Mouse (Mus musculus) forebrain, postnatal 0 days (tissue): ENCODE data around the gene Gtf2h1. TPM values are rescaled to one million over a fixed set of nuclear protein-coding genes. Genes with fewer than 3 reads are reported as not detected.
A peak's percentile ranks its signal among the peaks of the same experiment; 100 is the strongest.

ENCODE experiments used
- ATAC-seq: fragments of 200-750 bp; cut with Nextera tagmentation; 2 replicates; pipeline ENCODE4 v1.8.0; 2017; ENCODE audit warnings: mild to moderate bottlenecking, moderate library complexity
- DNase-seq: peaks from one replicate; pipeline ENCODE4 v3.0.0-alpha.2; 2015
- H3K27ac ChIP-seq: fragments of 300-500 bp; sonication (generic); 2 replicates; pipeline ENCODE4 v1.5.1; 2014; ENCODE audit warnings: low read depth, mild to moderate bottlenecking, antibody characterized with exemption, low read length, moderate library complexity, mixed read lengths
- H3K27me3 ChIP-seq: fragments of 300-500 bp; sonication (generic); 2 replicates; pipeline ENCODE4 v1.6.1; 2014; ENCODE audit warnings: mild to moderate bottlenecking, low read length, mixed read lengths; ENCODE audit not compliant: insufficient read depth
- H3K36me3 ChIP-seq: fragments of 300-500 bp; sonication (generic); 2 replicates; pipeline ENCODE4 v1.6.1; 2014; ENCODE audit warnings: mild to moderate bottlenecking, moderate library complexity; ENCODE audit not compliant: insufficient read depth
- H3K4me1 ChIP-seq: fragments of 300-500 bp; sonication (generic); 2 replicates; pipeline ENCODE4 v1.6.1; 2014; ENCODE audit warnings: antibody characterized with exemption; ENCODE audit not compliant: insufficient read depth
- H3K4me2 ChIP-seq: fragments of 300-500 bp; sonication (generic); 2 replicates; pipeline ENCODE4 v1.6.1; 2014; ENCODE audit warnings: low read depth, mild to moderate bottlenecking, moderate library complexity
- H3K4me3 ChIP-seq: fragments of 300-500 bp; sonication (generic); 2 replicates; pipeline ENCODE4 v1.5.1; 2014; ENCODE audit warnings: low read depth, low read length, mixed read lengths
- H3K9ac ChIP-seq: fragments of 300-500 bp; sonication (generic); 2 replicates; pipeline ENCODE4 v1.6.1; 2014; ENCODE audit warnings: mild to moderate bottlenecking
- H3K9me3 ChIP-seq: fragments of 300-500 bp; sonication (generic); 2 replicates; pipeline ENCODE4 v1.6.1; 2016; ENCODE audit warnings: low read length
- CTCF ChIP-seq: sonication (generic); IDR thresholded peaks from 2 replicates; pipeline ENCODE4 v1.5.1; 2016; ENCODE audit warnings: antibody characterized with exemption, control low read depth, low read depth
- WGBS: fragments of 180-500 bp; shearing (Covaris S2); extraction: QIAGEN DNeasy Blood & Tissue Kit; methylation state at CpG from one replicate; pipeline ENCODE4 v1.1.7; 2014; 5-methylcytosine and 5-hydroxymethylcytosine counted together
- polyA plus RNA-seq: library from polyadenylated mRNA; unstranded; fragments of >200 nt; fragmentation: Nextera tagmentation; extraction: Ambion mirVana; gene quantifications from 2 replicates; pipeline ENCODE4 v1.2.1, GENCODE M21; 2015
- total RNA-seq: library from RNA; depleted of rRNA; stranded (reverse); fragments of >200 nt; gene quantifications from 2 replicates; pipeline ENCODE4 v1.2.3, GENCODE M21; 2014

Gtf2h1 gene
- total and polyA plus RNA-seq, 2 experiments from 2014 or later: 42.1 to 60.1 TPM

GRCm38 (mm10) chr7:46840787-46841525 lies 45.1 kb downstream of the Gtf2h1 start, which contains the start of gene Ldha:
Ldha (plus strand) TSS chr7:46841475.
- Histone ChIP-seq H3K9ac (no peak within 1 kb of the TSS), H3K9me3 (no peaks in the 10 kb centered on the region), H3K27ac (no peak within 1 kb of the TSS), H3K4me2 (no peak within 1 kb of the TSS), H3K4me1 (peaks cover 16% of the 10 kb centered on the region), H3K4me3 (no peak within 1 kb of the TSS), H3K27me3 (no peaks in the 10 kb centered on the region), H3K36me3 (no peaks in the 10 kb centered on the region)
- WGBS: 32% methylated on average over 6 of the region's 6 CpGs
- ATAC-seq (no peak), DNase-seq (no peak)
- no peak for TF ChIP-seq CTCF

GRCm38 (mm10) chr7:46842278-46842677 lies 46.4 kb downstream of the Gtf2h1 start:
- Histone ChIP-seq H3K4me1 (peaks cover 20% of the 10 kb centered on the region), H3K27ac (no peak overlapping the region), H3K36me3 (no peaks in the 10 kb centered on the region), H3K4me3 (no peak overlapping the region), H3K9me3 (no peaks in the 10 kb centered on the region), H3K9ac (no peak overlapping the region), H3K27me3 (no peaks in the 10 kb centered on the region), H3K4me2 (no peak overlapping the region)
- DNase-seq (no peak), ATAC-seq (no peak)
- WGBS: 38% methylated on average over 5 of the region's 5 CpGs
- no peak for TF ChIP-seq CTCF

- no peak overlapping the region for H3K27ac ChIP-seq
- no peak overlapping the region for H3K4me2 ChIP-seq
- DNase-seq: no peak
- no peak for TF ChIP-seq CTCF
- no peaks in the 10 kb centered on the region for H3K27me3 ChIP-seq
- H3K9ac ChIP-seq: no peak overlapping the region
- H3K4me3 ChIP-seq: no peak overlapping the region
- no peak for ATAC-seq
- WGBS: 92% methylated on average over 4 of the region's 4 CpGs
- no peaks in the 10 kb centered on the region for H3K9me3 ChIP-seq
- H3K36me3 ChIP-seq: peaks cover under 1% of the 10 kb centered on the region; the same call in 1 of the 2 replicates
- peaks cover 16% of the 10 kb centered on the region for H3K4me1 ChIP-seq
These were observed 47.7 kb downstream of the Gtf2h1 start for GRCm38 (mm10) chr7:46843576-46843975.

GRCm38 (mm10) chr7:46845211-46845977 lies 49.5 kb downstream of the Gtf2h1 start:
- ATAC-seq (peak; percentile 90), DNase-seq (peak; percentile 93)
- WGBS: under 1% methylated on average over 47 of the region's 51 CpGs
- TF ChIP-seq CTCF: no peak
- H3K36me3 ChIP-seq: peaks cover 16% of the 10 kb centered on the region
- H3K4me2 ChIP-seq: peak overlapping the region; percentile 88
- H3K9ac ChIP-seq: peak overlapping the region; percentile 71
- no peaks in the 10 kb centered on the region for H3K27me3 ChIP-seq
- H3K4me1 ChIP-seq: 0 out of 2 replicates have a peak, but pooled peaks cover 4% of the 10 kb centered on the region
- peak overlapping the region; percentile 61 for H3K4me3 ChIP-seq
- peak overlapping the region; percentile 83 for H3K27ac ChIP-seq
- H3K9me3 ChIP-seq: no peaks in the 10 kb centered on the region

GRCm38 (mm10) chr7:46845978-46846485 lies 50.1 kb downstream of the Gtf2h1 start:
- Histone ChIP-seq H3K4me3 (peak overlapping the region; percentile 61), H3K9me3 (no peaks in the 10 kb centered on the region), H3K36me3 (peaks cover 19% of the 10 kb centered on the region), H3K4me1 (0 out of 2 replicates have a peak, but pooled peaks cover 4% of the 10 kb centered on the region), H3K27ac (peak overlapping the region; percentile 83), H3K27me3 (no peaks in the 10 kb centered on the region), H3K9ac (peak overlapping the region; percentile 71), H3K4me2 (peak overlapping the region; percentile 88)
- 2% methylated on average over 36 of the region's 36 CpGs for WGBS
- peak; percentile 4; the same call in 1 of the 2 replicates for TF ChIP-seq CTCF
- ATAC-seq: peak; percentile 7; the same call in 1 of the 2 replicates
- peak; percentile 55 for DNase-seq

GRCm38 (mm10) chr7:46846486-46847244 lies 50.8 kb downstream of the Gtf2h1 start:
- Histone ChIP-seq H3K27ac (peak overlapping the region; percentile 83), H3K9me3 (no peaks in the 10 kb centered on the region), H3K36me3 (peaks cover 25% of the 10 kb centered on the region), H3K4me3 (peak overlapping the region; percentile 61), H3K4me1 (0 out of 2 replicates have a peak, but pooled peaks cover 4% of the 10 kb centered on the region), H3K9ac (peak overlapping the region; percentile 71), H3K27me3 (no peaks in the 10 kb centered on the region), H3K4me2 (peak overlapping the region; percentile 88)
- peak; percentile 54 for TF ChIP-seq CTCF
- DNase-seq (peak; percentile 87), ATAC-seq (peak; percentile 65)
- WGBS: 1% methylated on average over 28 of the region's 28 CpGs
